Mouse (Mus musculus) B cell, adult (primary cell): ENCODE data around the gene Prss35. TPM values are rescaled to one million over a fixed set of nuclear protein-coding genes. Genes with fewer than 3 reads are reported as not detected.

Experiments
- total RNA-seq: library from RNA; stranded (reverse); gene quantifications from 4 replicates; pipeline ENCODE4 v1.2.4, GENCODE M21; 2023; ENCODE audit not compliant: inconsistent age

Prss35 gene
- not detected in 4 replicates for total RNA-seq

GRCm38 (mm10) chr9:86742959-86743911 is at the start of gene Prss35:
Prss35 (plus strand) TSS chr9:86743649.

GRCm38 (mm10) chr9:86695818-86696261 is 47.6 kb upstream of the Prss35 start, which contains the start of gene Me1:
Me1 (minus strand) TSS chr9:86695953.

Other genes with a start within 250 kb of the Prss35 start
- gene Pgm3, start 171.8 kb upstream of the Prss35 start, total RNA-seq = 13.0 to 14.5 TPM (median 13.2 TPM) in 4 replicates
- 0.78 to 2.2 TPM (median 1.3 TPM) in 4 replicates for gene Rwdd2a, start 171.7 kb upstream of the Prss35 start, total RNA-seq
- not detected in 4 replicates for gene Me1, start 47.7 kb upstream of the Prss35 start, total RNA-seq
- gene Snap91, start 137.0 kb downstream of the Prss35 start, total RNA-seq = not detected in 4 replicates